Mouse (Mus musculus) layer of hippocampus, adult 18-20 months (tissue): ENCODE measurements around the gene Bcl11a. TPM values are rescaled to one million over a fixed set of nuclear protein-coding genes. Genes with fewer than 3 reads are reported as not detected.

Experiments
- DNase-seq, 2 experiments: peaks; one replicate each; pipeline ENCODE4 v3.0.0; 2022; ENCODE audit warnings: low spot score in 2 of 2
- total RNA-seq, 2 experiments: library from RNA; stranded (reverse); gene quantifications; 2 replicates each; pipeline ENCODE4 v1.2.3; 2021

Bcl11a gene
- total RNA-seq, 2 experiments from 2014 or later, result 98.5 to 108 TPM

DNA sequence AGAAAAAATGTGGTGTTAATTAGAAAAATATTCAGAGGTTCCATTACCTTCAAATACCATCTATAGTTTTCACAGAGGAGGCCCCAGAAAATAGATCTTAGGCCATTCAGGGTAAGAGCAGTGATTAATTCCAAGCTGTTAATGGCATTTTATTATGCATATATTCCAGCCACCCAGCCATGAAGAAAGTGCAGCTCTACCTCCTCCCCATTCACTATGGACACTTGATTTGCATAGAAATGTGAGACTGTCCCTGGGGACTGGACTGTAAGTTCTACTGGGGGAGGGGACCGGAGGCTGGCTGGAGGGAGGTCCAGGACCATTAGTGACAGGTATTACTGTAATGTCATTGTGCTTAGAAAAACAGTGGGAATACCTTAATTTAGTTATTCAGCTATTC, 119.6 kb downstream of the Bcl11a start:
- DNase-seq, result no peak

DNA sequence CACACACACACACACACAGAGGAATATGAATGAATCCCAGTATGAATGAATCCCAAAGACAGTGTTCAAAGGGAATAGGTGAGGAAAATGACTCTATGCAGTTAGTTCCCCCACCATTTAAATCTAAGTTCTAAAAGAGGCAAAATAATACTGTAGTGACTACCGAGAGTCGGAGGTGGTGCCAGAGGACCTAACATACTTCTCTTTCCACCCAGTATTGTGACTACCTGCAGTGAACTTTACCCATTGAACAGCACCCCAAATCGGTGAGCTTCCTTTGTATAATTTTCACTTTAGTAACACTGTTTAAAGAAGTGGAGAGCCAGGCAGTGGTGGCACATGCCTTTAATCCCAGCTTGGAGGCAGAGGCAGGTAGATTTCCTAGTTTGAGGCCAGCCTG, 121.7 kb downstream of the Bcl11a start:
- no peak for DNase-seq

DNA sequence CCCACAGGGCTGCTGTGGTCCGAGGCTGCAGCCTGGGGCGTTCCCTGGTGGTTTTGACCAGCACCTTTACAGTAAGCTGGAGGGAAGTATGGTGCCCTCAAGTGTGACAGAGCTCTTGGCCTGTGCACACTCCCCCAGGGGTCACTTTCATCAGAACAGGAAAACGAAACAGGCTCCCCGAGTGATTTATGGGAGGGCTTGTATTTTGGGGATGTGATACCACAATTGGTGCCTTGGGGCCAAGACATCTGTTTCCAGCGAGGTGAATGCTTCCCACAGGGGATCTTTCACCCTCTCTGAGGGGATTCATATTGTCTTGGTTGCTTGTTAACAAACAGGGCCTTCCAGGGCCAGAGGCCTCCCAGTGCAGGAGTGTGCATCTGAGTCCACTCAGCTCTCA, 122.5 kb downstream of the Bcl11a start:
- no peak for DNase-seq

GRCm38 (mm10) chr11:24201223-24201622, 123.4 kb downstream of the Bcl11a start:
- DNase-seq, result no peak

GRCm38 (mm10) chr11:24202641-24203361, 124.9 kb downstream of the Bcl11a start:
- DNase-seq, result no peak

- no peak for DNase-seq
Measured at GRCm38 (mm10) chr11:24203489-24203888, 125.6 kb downstream of the Bcl11a start.

- no peak for DNase-seq
Measured at GRCm38 (mm10) chr11:24208951-24209351, 131.1 kb downstream of the Bcl11a start.

DNA sequence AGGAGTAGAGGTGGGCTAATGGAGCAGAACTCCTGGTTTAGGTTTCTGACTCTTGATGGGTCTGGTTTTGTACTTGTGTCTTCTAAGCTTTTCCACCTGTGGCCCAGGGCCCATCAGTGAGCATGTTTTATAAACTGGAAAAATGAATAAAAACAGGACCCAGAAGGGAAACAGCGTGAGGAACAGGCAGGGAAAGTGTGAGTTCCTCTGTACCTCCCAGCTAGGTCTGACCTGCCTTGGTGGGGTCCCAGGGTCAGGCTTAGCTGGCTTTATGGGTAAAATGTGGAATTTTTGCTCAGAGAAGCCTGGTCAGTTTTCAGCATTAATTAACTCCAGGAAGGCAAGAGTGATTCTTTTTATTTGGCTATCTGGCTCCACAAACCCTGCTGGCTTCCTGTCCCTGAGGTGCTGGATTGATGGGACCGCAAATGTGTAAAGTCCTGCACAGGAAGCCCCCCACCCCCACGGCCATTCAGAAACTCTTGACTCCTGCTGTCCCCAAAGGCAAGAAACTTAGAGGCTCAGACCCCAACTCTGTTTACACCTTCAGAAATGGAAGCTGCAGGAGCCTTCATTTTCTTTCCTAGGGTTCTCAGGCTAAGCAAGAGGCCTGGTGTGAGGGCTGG, 136.8 kb downstream of the Bcl11a start:
- DNase-seq, result no peak

GRCm38 (mm10) chr11:24217741-24218333, 140.0 kb downstream of the Bcl11a start:
- no peak for DNase-seq

GRCm38 (mm10) chr11:24221601-24222307, 143.9 kb downstream of the Bcl11a start:
- DNase-seq, result peak in 1 of 2 experiments; percentile 53

Other genes with a start within 250 kb of the Bcl11a start
- 10 to 100 TPM; 19.5 to 20.3 TPM for gene Papolg, start 182.8 kb upstream of the Bcl11a start, total RNA-seq
- gene A830031A19Rik, start 3.0 kb upstream of the Bcl11a start, total RNA-seq, result 1 to 10 TPM; 1.0 to 1.5 TPM